Mouse (Mus musculus) G1E (cell line): Measurements from ENCODE around the gene Krtcap2. TPM values are rescaled to one million over a fixed set of nuclear protein-coding genes. Genes with fewer than 3 reads are reported as not detected.

ENCODE experiments used
- ATAC-seq: 2 replicates; pipeline ENCODE4 v1.8.0; 2016; ENCODE audit warnings: mild to moderate bottlenecking; ENCODE audit not compliant: insufficient number of reproducible peaks, poor library complexity, low FRiP score, severe bottlenecking; ENCODE audit errors: extremely low read depth
- DNase-seq: peaks from one replicate; pipeline ENCODE4 v3.0.0; 2012; ENCODE audit warnings: low spot score
- H3K27me3 ChIP-seq: 2 replicates; pipeline ENCODE4 v1.6.1; 2012; ENCODE audit warnings: mild to moderate bottlenecking, low read length, inconsistent platforms; ENCODE audit not compliant: insufficient read depth
- H3K36me3 ChIP-seq: replicated peaks from 2 replicates; pipeline ENCODE3; 2012; ENCODE audit warnings: mild to moderate bottlenecking, inconsistent platforms
- H3K4me1 ChIP-seq: 2 replicates; pipeline ENCODE4 v1.6.1; 2012; ENCODE audit warnings: low read depth, low read length, inconsistent platforms, mixed read lengths; ENCODE audit not compliant: insufficient read depth
- H3K4me3 ChIP-seq: 2 replicates; pipeline ENCODE4 v1.5.1; 2012; ENCODE audit warnings: low read depth, mild to moderate bottlenecking, inconsistent platforms, low read length, moderate library complexity, mixed read lengths
- H3K9me3 ChIP-seq: replicated peaks from 2 replicates; pipeline ENCODE4 v1.6.1; 2012; ENCODE audit warnings: inconsistent platforms
- CTCF ChIP-seq: IDR thresholded peaks from 2 replicates; pipeline ENCODE4 v1.5.1; 2012; ENCODE audit warnings: low read depth, low read length, inconsistent platforms, mixed read lengths
- GATA1 ChIP-seq: IDR thresholded peaks from 2 replicates; pipeline ENCODE4 v1.6.1; 2012; ENCODE audit warnings: borderline replicate concordance, low read length, inconsistent platforms, mixed read lengths
- GATA2 ChIP-seq: IDR thresholded peaks from 2 replicates; pipeline ENCODE4 v1.6.1; 2012; ENCODE audit warnings: low read depth, low read length, inconsistent platforms, borderline replicate concordance
- POLR2AphosphoS5 ChIP-seq: IDR thresholded peaks from 2 replicates; pipeline ENCODE4 v1.6.1; 2012; ENCODE audit warnings: low read depth, low read length, inconsistent platforms; ENCODE audit not compliant: insufficient replicate concordance
- TAL1 ChIP-seq: conservative IDR thresholded peaks from 2 replicates; pipeline ENCODE4 v1.6.1; 2012; ENCODE audit warnings: low read depth, low read length, inconsistent platforms, mixed read lengths
- polyA plus RNA-seq: library from polyadenylated mRNA; stranded (reverse); fragments of >175 nt; gene quantifications from 2 replicates; pipeline ENCODE4 v1.2.3, GENCODE M21; 2012
- total RNA-seq, 2 experiments: library from RNA; stranded (forward) in 1 of 2; stranded (reverse) in 1 of 2; fragments of 200-1000 nt in 1 of 2; fragments of >200 nt in 1 of 2; fragmentation: Nextera tagmentation in 1 of 2; gene quantifications; 2 replicates each; pipeline ENCODE4 v1.2.3; 2014 to 2017

Krtcap2 gene
- total and polyA plus RNA-seq, 3 experiments, result 86.4 to 145 (median 132) TPM

DNA sequence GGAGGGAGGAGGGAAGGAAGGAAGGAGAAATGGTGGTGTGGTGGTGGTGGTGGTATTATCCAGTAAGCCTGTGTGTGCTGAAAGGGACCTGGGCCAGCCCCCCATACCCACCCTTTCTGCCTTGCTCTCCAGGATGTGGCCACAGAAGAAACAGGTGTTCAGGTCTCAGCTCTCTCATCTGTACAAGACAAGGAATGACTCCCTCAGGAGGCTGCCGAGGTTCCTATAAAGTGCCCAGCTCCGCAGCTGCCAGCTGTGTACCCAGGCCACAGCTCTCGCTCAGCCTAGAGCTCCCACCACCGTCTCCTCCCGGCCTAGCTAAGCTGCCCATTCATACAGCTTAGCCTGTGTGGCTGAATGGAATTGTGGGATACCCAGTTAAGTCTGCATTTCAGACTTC lies 46.5 kb downstream of the Krtcap2 start:
- ATAC-seq, result no peak
- Histone ChIP-seq H3K4me1 (no peaks in the 10 kb centered on the region), H3K4me3 (no peak overlapping the region), H3K27me3 (peaks cover 64% of the 10 kb centered on the region), H3K36me3 (no peaks in the 10 kb centered on the region), H3K9me3 (no peaks in the 10 kb centered on the region)
- no peak for DNase-seq
- TF ChIP-seq POLR2AphosphoS5 (no peak), TAL1 (no peak), GATA1 (no peak), CTCF (no peak), GATA2 (no peak)

DNA sequence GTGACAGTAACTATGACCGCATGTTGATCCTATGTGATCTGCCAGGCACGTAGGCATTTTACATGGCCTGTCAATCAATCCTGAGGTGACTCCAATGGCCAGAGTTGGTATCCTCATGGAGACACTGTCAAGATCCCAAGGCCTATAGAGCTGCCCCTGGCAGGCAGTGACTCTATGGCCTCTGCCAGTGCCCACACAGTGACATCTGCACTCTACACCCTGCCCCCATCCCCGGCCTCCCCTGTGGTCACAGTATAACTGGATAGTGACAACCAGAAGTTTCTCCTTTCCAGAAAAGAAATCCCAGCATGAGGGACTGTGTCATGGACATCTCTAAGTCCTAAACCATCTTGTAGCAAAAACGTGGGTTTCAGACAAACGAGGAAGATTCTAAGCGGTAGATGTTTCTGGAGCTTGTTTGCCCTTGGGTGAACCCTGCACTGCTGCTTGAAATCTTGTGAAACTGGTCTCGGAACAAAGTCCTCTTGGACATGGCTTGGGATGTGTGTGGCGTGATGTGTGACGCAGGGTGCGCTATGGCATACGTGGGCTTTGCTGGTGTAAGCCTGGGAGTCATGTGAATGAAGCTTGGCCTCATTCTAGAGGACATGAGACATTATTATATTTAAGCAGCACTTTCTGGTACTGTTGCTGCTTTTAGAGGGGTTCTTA lies 47.6 kb downstream of the Krtcap2 start:
- H3K36me3 ChIP-seq, result no peaks in the 10 kb centered on the region
- ATAC-seq, result no peak
- no peak for DNase-seq
- H3K4me1 ChIP-seq, result no peaks in the 10 kb centered on the region
- TF ChIP-seq POLR2AphosphoS5 (no peak), TAL1 (no peak), CTCF (no peak), GATA1 (no peak), GATA2 (no peak)
- H3K9me3 ChIP-seq, result no peaks in the 10 kb centered on the region
- H3K4me3 ChIP-seq, result no peak overlapping the region
- H3K27me3 ChIP-seq, result peaks cover 56% of the 10 kb centered on the region

DNA sequence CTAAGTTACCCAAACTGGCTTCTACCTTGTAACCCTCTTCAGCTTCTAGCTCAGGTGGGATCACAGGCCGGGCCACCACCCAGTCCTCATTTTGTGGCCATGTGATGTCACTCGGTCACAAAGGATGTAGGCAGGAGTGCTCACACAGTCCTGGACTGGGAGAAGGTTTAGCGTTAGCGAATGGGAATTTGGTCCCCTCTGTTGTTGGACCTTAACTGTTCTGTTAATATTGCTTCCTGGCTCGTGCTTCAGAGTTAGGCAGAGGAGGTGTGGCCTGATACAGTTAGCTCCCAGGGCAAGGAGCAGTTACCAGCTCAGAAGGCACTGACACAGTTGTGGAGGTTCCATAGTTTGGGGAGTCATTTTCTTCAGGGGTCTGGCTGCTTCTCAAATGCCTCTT lies 48.4 kb downstream of the Krtcap2 start:
- Histone ChIP-seq H3K4me3 (no peak overlapping the region), H3K36me3 (no peaks in the 10 kb centered on the region), H3K4me1 (no peaks in the 10 kb centered on the region), H3K9me3 (no peaks in the 10 kb centered on the region), H3K27me3 (peaks cover 52% of the 10 kb centered on the region)
- no peak for DNase-seq
- TF ChIP-seq CTCF (no peak), GATA2 (no peak), POLR2AphosphoS5 (no peak), TAL1 (no peak), GATA1 (no peak)
- ATAC-seq, result no peak

DNA sequence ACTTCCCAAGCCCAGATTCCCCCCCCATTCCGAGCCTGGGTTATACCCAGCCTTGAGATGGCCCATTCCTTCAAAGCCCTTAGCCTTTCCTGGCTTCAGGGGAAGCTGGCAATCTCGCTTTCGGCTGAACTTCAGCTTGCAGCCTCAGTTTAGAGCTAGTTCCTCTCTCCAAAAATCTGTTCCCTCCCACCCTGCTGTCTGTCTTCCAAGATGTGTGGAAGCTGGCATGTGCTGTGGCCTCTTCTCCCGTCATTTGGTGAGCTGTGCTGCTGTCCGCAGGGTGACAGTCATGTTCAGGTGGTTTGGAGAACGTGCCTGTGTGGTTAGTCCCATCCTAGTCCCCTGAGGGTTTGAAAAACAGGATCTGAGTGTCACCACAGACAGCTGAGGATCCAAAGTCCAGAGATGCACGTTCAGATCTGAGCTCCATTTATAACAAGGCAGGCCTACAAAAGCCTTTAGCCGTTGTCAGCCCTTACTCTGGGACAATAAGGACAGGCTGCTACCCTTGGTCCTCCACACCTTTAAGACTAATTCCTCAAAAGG lies 50.0 kb downstream of the Krtcap2 start:
- Histone ChIP-seq H3K9me3 (no peaks in the 10 kb centered on the region), H3K27me3 (peaks cover 57% of the 10 kb centered on the region), H3K4me1 (no peaks in the 10 kb centered on the region), H3K4me3 (no peak overlapping the region), H3K36me3 (no peaks in the 10 kb centered on the region)
- TF ChIP-seq POLR2AphosphoS5 (no peak), TAL1 (no peak), GATA1 (no peak), GATA2 (no peak), CTCF (no peak)
- no peak for ATAC-seq
- no peak for DNase-seq

DNA sequence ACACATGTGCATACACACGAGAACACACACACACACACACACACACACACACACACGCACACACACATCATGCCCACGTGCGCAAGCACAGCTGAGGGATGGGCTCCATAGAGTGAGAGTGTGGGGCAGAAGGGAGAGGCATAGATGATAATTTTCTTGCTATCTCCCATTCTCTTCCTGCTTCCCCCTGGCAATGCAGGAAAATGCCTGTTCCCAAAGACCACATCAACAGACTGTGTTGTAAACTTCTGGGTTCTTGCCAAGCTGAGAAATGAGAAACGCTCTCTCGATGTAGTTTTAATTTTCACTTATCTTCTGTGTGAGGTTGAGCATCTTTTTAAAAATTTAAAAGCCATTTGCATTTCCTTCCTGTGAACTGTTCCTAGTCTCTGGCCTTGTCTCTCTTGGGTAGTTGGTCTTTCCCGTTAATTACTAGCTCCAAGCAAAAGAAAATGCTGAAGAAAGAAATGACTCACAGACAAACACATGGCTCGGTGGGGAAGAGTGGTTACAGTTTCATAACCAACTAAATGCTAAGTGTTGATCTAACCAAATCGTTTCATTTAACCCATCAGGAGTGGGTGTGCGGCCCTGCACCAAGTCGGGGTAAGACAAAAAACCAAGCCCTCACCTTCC lies 51.1 kb downstream of the Krtcap2 start:
- H3K4me3 ChIP-seq, result no peak overlapping the region
- no peak for DNase-seq

DNA sequence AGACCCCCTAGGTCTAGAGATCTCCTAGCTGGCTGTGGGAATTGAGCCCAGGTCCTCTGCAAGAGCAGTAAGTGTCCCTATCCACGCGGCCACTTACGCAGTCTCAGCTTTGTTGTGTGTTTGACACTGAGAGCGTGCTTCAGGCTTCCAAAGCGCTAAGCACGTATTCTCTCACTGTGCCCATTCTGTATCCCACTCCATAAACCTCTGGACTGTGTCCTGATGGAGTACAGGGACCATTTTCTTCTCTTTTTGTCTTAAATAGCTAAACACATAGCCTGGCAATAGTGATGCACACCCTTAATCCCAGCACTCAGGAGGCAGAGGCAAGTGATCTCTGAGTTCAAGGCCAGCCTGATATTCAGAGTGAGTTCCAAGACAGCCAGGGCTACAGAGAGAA lies 53.1 kb downstream of the Krtcap2 start:
- peaks cover 39% of the 10 kb centered on the region for H3K27me3 ChIP-seq
- DNase-seq (no peak), ATAC-seq (no peak)
- no peaks in the 10 kb centered on the region for H3K36me3 ChIP-seq
- TF ChIP-seq CTCF, result no peak
- no peak for TF ChIP-seq TAL1
- TF ChIP-seq POLR2AphosphoS5, result no peak
- H3K4me1 ChIP-seq, result no peaks in the 10 kb centered on the region
- no peak overlapping the region for H3K4me3 ChIP-seq
- no peaks in the 10 kb centered on the region for H3K9me3 ChIP-seq

More for the DNA sequence above, 51.1 kb downstream of the Krtcap2 start:
- Histone ChIP-seq H3K36me3 (no peaks in the 10 kb centered on the region), H3K27me3 (peaks cover 53% of the 10 kb centered on the region), H3K4me1 (no peaks in the 10 kb centered on the region), H3K9me3 (no peaks in the 10 kb centered on the region)
- TF ChIP-seq TAL1 (no peak), GATA1 (no peak), CTCF (no peak), POLR2AphosphoS5 (no peak), GATA2 (no peak)
- no peak for ATAC-seq
